Mouse (Mus musculus): ENCODE results near the gene Robo1.

The Robo1 gene

GRCm38 (mm10) chr16:72934908-72935307 is 626.8 kb downstream of the Robo1 start:
- DNase-seq (ENCODE audit: low read depth) = no peak

GRCm38 (mm10) chr16:72937183-72937582 is 629.1 kb downstream of the Robo1 start:
- DNase-seq (ENCODE audit: low read depth) = no peak

- DNase-seq (ENCODE audit: low read depth) = no peak
Observed at GRCm38 (mm10) chr16:72939862-72940261, 631.8 kb downstream of the Robo1 start.

GRCm38 (mm10) chr16:72940786-72941185 is 632.7 kb downstream of the Robo1 start:
- no peak for DNase-seq (ENCODE audit: low read depth)

- no peak for DNase-seq (ENCODE audit: low read depth)
Observed at GRCm38 (mm10) chr16:72944403-72944802, 636.3 kb downstream of the Robo1 start.

- DNase-seq (ENCODE audit: low read depth) = no peak
Observed at GRCm38 (mm10) chr16:72951969-72952368, 643.9 kb downstream of the Robo1 start.

GRCm38 (mm10) chr16:72959018-72959702 is 651.1 kb downstream of the Robo1 start:
- DNase-seq (ENCODE audit: low read depth) = no peak

- no peak for DNase-seq (ENCODE audit: low read depth)
Observed at GRCm38 (mm10) chr16:72959823-72960222, 651.7 kb downstream of the Robo1 start.

GRCm38 (mm10) chr16:72963782-72964181 is 655.7 kb downstream of the Robo1 start:
- no peak for DNase-seq (ENCODE audit: low read depth)

- no peak for DNase-seq (ENCODE audit: low read depth)
Observed at GRCm38 (mm10) chr16:72967509-72967908, 659.4 kb downstream of the Robo1 start.

GRCm38 (mm10) chr16:72969990-72970389 is 661.9 kb downstream of the Robo1 start:
- DNase-seq (ENCODE audit: low read depth) = no peak

- DNase-seq (ENCODE audit: low read depth) = no peak
Observed at GRCm38 (mm10) chr16:72973685-72974084, 665.6 kb downstream of the Robo1 start.

- DNase-seq (ENCODE audit: low read depth) = no peak
Observed at GRCm38 (mm10) chr16:72974681-72975080, 666.6 kb downstream of the Robo1 start.

- DNase-seq (ENCODE audit: low read depth) = no peak
Observed at GRCm38 (mm10) chr16:72976849-72977576, 668.9 kb downstream of the Robo1 start.

- peak; percentile 43 for DNase-seq (ENCODE audit: low read depth)
Observed at GRCm38 (mm10) chr16:72979407-72980219, 671.5 kb downstream of the Robo1 start.

- DNase-seq (ENCODE audit: low read depth) = no peak
Observed at GRCm38 (mm10) chr16:72990376-72991167, 682.5 kb downstream of the Robo1 start.

- DNase-seq (ENCODE audit: low read depth) = no peak
Observed at GRCm38 (mm10) chr16:72993189-72993588, 685.1 kb downstream of the Robo1 start.

GRCm38 (mm10) chr16:72993594-72993993 is 685.5 kb downstream of the Robo1 start:
- no peak for DNase-seq (ENCODE audit: low read depth)

GRCm38 (mm10) chr16:72995251-72995954 is 687.3 kb downstream of the Robo1 start:
- no peak for DNase-seq (ENCODE audit: low read depth)

GRCm38 (mm10) chr16:72995955-72996535 is 687.9 kb downstream of the Robo1 start:
- no peak for DNase-seq (ENCODE audit: low read depth)

- no peak for DNase-seq (ENCODE audit: low read depth)
Observed at GRCm38 (mm10) chr16:72998677-72999076, 690.6 kb downstream of the Robo1 start.

All from induced T-regulatory cell, adult 2 months (primary cell).